In the genomic region with DNA sequence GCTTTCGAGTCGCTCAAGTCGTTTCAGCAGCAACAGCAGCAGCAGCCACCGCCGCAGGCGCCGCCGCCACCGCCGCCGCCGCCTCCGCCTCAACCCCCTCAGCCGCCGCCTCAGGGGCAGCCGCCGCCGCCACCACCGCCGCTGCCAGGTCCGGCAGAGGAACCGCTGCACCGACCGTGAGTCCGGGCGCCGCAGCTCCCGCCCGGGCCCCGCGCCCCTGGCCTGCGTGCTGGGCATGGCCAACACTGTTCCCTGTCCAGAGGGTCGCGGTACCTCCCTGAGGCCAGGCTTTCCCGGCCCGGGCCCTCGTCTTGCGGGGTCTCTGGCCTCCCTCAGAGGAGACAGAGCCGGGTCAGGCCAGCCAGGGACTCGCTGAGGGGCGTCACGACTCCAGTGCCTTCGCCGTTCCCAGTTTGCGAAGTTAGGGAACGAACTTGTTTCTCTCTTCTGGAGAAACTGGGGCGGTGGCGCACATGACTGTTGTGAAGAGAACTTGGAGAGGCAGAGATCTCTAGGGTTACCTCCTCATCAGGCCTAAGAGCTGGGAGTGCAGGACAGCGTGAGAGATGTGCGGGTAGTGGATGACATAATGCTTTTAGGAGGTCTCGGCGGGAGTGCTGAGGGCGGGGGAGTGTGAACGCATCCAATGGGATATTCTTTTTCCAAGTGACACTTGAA, we compare ENCODE assay signal across 8 mouse cellular contexts. TPM values are rescaled to one million over a fixed set of nuclear protein-coding genes. Genes with fewer than 3 reads are reported as not detected.
DNase-seq lines count a peak whose midpoint lies in the region; ATAC-seq lines count a peak whose summit lies in the region.

No protein-coding gene starts in this region.

- peaks cover 14% of the 10 kb centered on the region for H3K4me1 ChIP-seq in forebrain, embryonic 16.5 days (replicated peaks; ENCODE audit: control insufficient read depth, insufficient read depth, low read length)
- H3K4me1 ChIP-seq in lung, embryonic 15.5 days = peaks cover 8% of the 10 kb centered on the region

- peak; percentile 54 to 82 for DNase-seq in adrenal gland, adult (ENCODE audit: inconsistent age in 2 of 2, low spot score in 1 of 2)
- DNase-seq in adrenal gland, postnatal 10 days = no peak
- peak; percentile 39 for DNase-seq in cerebellum, adult 11 months
- peak; percentile 37 for DNase-seq in heart, postnatal 4 days
- DNase-seq in layer of hippocampus, postnatal 10 days (ENCODE audit: low spot score in 2 of 2) = peak; percentile 40 to 56
- peak; percentile 64 to 72 for DNase-seq in right cerebral cortex, postnatal 10 days (ENCODE audit: low spot score in 2 of 2)

- peak overlapping the region; percentile 97 for H3K27ac ChIP-seq in forebrain, embryonic 16.5 days (ENCODE audit: low read length)
- H3K27ac ChIP-seq in lung, embryonic 15.5 days = peak overlapping the region; percentile 94

- peak overlapping the region; percentile 96 for H3K4me3 ChIP-seq in forebrain, embryonic 16.5 days (replicated peaks; ENCODE audit: low read length)
- H3K4me3 ChIP-seq in lung, embryonic 15.5 days = peak overlapping the region; percentile 99

- H3K9ac ChIP-seq in forebrain, embryonic 16.5 days (replicated peaks; ENCODE audit: low read depth, low read length) = peak overlapping the region; percentile 83
- peak overlapping the region; percentile 97 for H3K9ac ChIP-seq in lung, embryonic 15.5 days

- H3K36me3 ChIP-seq in forebrain, embryonic 16.5 days (ENCODE audit: control insufficient read depth, insufficient read depth) = no peaks in the 10 kb centered on the region
- no peaks in the 10 kb centered on the region for H3K36me3 ChIP-seq in lung, embryonic 15.5 days

- ATAC-seq in forebrain, embryonic 16.5 days = peak; percentile 45; the same call in 1 of the 2 replicates
- ATAC-seq in lung, embryonic 15.5 days (ENCODE audit: borderline replicate concordance, extremely low read depth, low FRiP score, low TSS enrichment) = peak; percentile 65; the same call in 1 of the 2 replicates

- peak overlapping the region; percentile 85 for H3K4me2 ChIP-seq in forebrain, embryonic 16.5 days (ENCODE audit: low read length)
- H3K4me2 ChIP-seq in lung, embryonic 15.5 days = peak overlapping the region; percentile 86

- H3K9me3 ChIP-seq in forebrain, embryonic 16.5 days (ENCODE audit: control insufficient read depth, low read length) = no peaks in the 10 kb centered on the region
- no peaks in the 10 kb centered on the region for H3K9me3 ChIP-seq in lung, embryonic 15.5 days

- H3K27me3 ChIP-seq in forebrain, embryonic 16.5 days (replicated peaks; ENCODE audit: control insufficient read depth, insufficient read depth, low read length) = no peaks in the 10 kb centered on the region
- no peaks in the 10 kb centered on the region for H3K27me3 ChIP-seq in lung, embryonic 15.5 days

- under 1% methylated on average over 44 of the region's 54 CpGs for WGBS in forebrain, embryonic 16.5 days
- WGBS in lung, embryonic 15.5 days = under 1% methylated on average over 52 of the region's 54 CpGs

RNA-seq across cellular contexts. Expression of gene Htt, which starts 0.5 kb away (rescaled TPM):
- total RNA-seq in adrenal gland, postnatal 10 days (2021) = 10 to 100 TPM; 17.0 to 27.7 TPM
- polyA plus RNA-seq in forebrain, embryonic 16.5 days (2015; fragmentation: Nextera tagmentation; extraction: Ambion mirVana) = 12.4 and 18.7 TPM in 2 replicates
- 10 to 100 TPM; 21.8 to 22.4 TPM for total RNA-seq in heart, postnatal 4 days (2021)
- total RNA-seq in layer of hippocampus, postnatal 10 days (2021) = 10 to 100 TPM; 63.5 to 69.8 TPM
- 11.1 and 13.5 TPM in 2 replicates for polyA plus RNA-seq in lung, embryonic 15.5 days (2015; fragmentation: Nextera tagmentation; extraction: Ambion mirVana)
